Mouse (Mus musculus): ENCODE measurements around the gene Banf1. TPM values are rescaled to one million over a fixed set of nuclear protein-coding genes. Genes with fewer than 3 reads are reported as not detected.
"Not testable (repeated sequence)": the region's sequence is repeated elsewhere in the genome, so short reads cannot be mapped to it uniquely, and the experiment has no call there.

Banf1 gene
- polyA plus RNA-seq, 1 experiment = 337 TPM

- no peak overlapping the region for H3ac ChIP-seq (ENCODE audit: control insufficient read depth, insufficient read length)
- no peak overlapping the region for H3K4me2 ChIP-seq (ENCODE audit: low read depth)
- no peak for TF ChIP-seq TCF3 (IDR thresholded peaks at IDR 0.05; ENCODE audit: insufficient read length, low read depth)
- TF ChIP-seq POLR2A (IDR thresholded peaks at IDR 0.05; ENCODE audit: insufficient read length, low read depth) = no peak
- TF ChIP-seq MYOG (IDR thresholded peaks at IDR 0.05; ENCODE audit: control insufficient read depth in 1 of 3, insufficient read depth in 1 of 3, insufficient read length in 2 of 3, low read depth in 2 of 3) = no peak
- no peak for TF ChIP-seq SRF (IDR thresholded peaks at IDR 0.05; ENCODE audit: control insufficient read depth, insufficient read length, low read depth)
- TF ChIP-seq REST (IDR thresholded peaks at IDR 0.05; ENCODE audit: insufficient read depth, insufficient read length) = no peak
- TF ChIP-seq MAX (IDR thresholded peaks at IDR 0.05; ENCODE audit: low read depth) = no peak
- no peak for TF ChIP-seq POLR2AphosphoS2 (IDR thresholded peaks at IDR 0.05; ENCODE audit: insufficient read length, low read depth)
- no peak for TF ChIP-seq E2F4 (IDR thresholded peaks at IDR 0.05; ENCODE audit: insufficient read depth)
- TF ChIP-seq TCF12 (IDR thresholded peaks at IDR 0.05; ENCODE audit: insufficient read depth, poor library complexity, severe bottlenecking) = no peak
- TF ChIP-seq CEBPB (IDR thresholded peaks at IDR 0.05; ENCODE audit: insufficient read depth, poor library complexity, severe bottlenecking) = no peak
- no peak for TF ChIP-seq MYOD1 (IDR thresholded peaks at IDR 0.05; ENCODE audit: control insufficient read depth in 1 of 3, insufficient read length in 2 of 3, low read depth in 2 of 3)
- no peak for TF ChIP-seq USF1 (IDR thresholded peaks at IDR 0.05; ENCODE audit: low read depth)
- no peaks in the 10 kb centered on the region for H3K27me3 ChIP-seq (ENCODE audit: control insufficient read depth, insufficient read depth, insufficient read length)
- H3K79me2 ChIP-seq (ENCODE audit: control insufficient read depth, insufficient read depth) = no peaks in the 10 kb centered on the region
- H3K36me3 ChIP-seq (ENCODE audit: control insufficient read depth, insufficient read depth) = no peaks in the 10 kb centered on the region
- no peak overlapping the region for H3K4me3 ChIP-seq
Measured at GRCm38 (mm10) chr19:5410641-5411040, 43.7 kb upstream of the Banf1 start.

- no peak overlapping the region for H3K4me3 ChIP-seq
- no peak overlapping the region for H3ac ChIP-seq (ENCODE audit: control insufficient read depth, insufficient read length)
- no peak for TF ChIP-seq E2F4 (IDR thresholded peaks at IDR 0.05; ENCODE audit: insufficient read depth)
- TF ChIP-seq TCF3 (IDR thresholded peaks at IDR 0.05; ENCODE audit: insufficient read length, low read depth) = no peak
- TF ChIP-seq SRF (IDR thresholded peaks at IDR 0.05; ENCODE audit: control insufficient read depth, insufficient read length, low read depth) = no peak
- TF ChIP-seq MYOG (IDR thresholded peaks at IDR 0.05; ENCODE audit: control insufficient read depth in 1 of 3, insufficient read depth in 1 of 3, insufficient read length in 2 of 3, low read depth in 2 of 3) = no peak
- TF ChIP-seq POLR2A (IDR thresholded peaks at IDR 0.05; ENCODE audit: insufficient read length, low read depth) = no peak
- no peak for TF ChIP-seq REST (IDR thresholded peaks at IDR 0.05; ENCODE audit: insufficient read depth, insufficient read length)
- TF ChIP-seq POLR2AphosphoS2 (IDR thresholded peaks at IDR 0.05; ENCODE audit: insufficient read length, low read depth) = no peak
- no peak for TF ChIP-seq USF1 (IDR thresholded peaks at IDR 0.05; ENCODE audit: low read depth)
- TF ChIP-seq TCF12 (IDR thresholded peaks at IDR 0.05; ENCODE audit: insufficient read depth, poor library complexity, severe bottlenecking) = no peak
- no peak for TF ChIP-seq MAX (IDR thresholded peaks at IDR 0.05; ENCODE audit: low read depth)
- no peak for TF ChIP-seq CEBPB (IDR thresholded peaks at IDR 0.05; ENCODE audit: insufficient read depth, poor library complexity, severe bottlenecking)
- TF ChIP-seq MYOD1 (IDR thresholded peaks at IDR 0.05; ENCODE audit: control insufficient read depth in 1 of 3, insufficient read length in 2 of 3, low read depth in 2 of 3) = no peak
Measured at GRCm38 (mm10) chr19:5409068-5409467, 42.1 kb upstream of the Banf1 start.

DNA sequence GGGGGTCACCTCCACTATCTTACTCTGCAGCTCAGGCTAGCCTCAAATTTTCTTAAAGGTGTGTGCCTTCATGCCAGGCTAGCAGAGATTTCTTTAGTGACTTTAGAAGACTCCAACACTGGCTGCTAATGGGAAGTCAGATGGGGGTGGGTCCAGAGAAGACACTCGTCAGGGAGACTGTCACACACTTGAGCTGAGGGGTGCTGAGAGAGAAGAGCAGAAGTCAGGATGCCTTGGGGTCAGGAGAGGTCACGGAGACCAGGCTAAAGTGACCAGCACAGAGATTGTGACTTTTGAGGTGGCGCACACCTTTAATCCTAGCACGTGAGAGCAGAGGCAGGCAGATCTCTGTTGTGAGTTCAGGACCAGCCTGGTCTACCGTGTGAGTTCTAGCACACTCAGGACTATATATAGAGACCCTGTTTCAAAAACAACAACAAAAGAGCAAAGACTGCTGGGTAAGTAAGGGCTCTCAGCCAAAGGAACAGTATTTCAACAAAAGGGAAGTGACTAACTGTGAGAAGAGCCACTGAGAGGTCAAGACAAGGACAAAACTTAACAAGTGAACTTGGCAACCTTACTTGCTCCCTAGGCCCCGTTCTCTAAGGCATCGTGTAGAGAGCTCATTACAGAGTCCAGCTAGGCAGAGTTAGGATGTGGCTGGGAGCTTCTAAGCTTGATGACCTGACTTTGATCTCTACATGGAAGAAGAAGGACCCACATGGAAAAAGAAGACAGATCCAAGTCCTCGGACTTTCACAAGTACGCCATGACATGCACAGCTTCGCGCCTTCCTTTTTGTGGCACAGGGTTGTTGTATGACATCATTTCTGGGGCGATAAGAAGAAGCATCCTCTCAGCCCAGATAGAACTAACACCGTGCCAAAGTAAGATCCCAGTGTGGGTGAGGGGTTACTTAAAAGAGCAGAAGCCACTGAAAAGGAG, 41.4 kb upstream of the Banf1 start:
- TF ChIP-seq REST (IDR thresholded peaks at IDR 0.05; ENCODE audit: insufficient read depth, insufficient read length) (no peak), MYOD1 (IDR thresholded peaks at IDR 0.05; ENCODE audit: control insufficient read depth in 1 of 3, insufficient read length in 2 of 3, low read depth in 2 of 3) (no peak), MYOG (IDR thresholded peaks at IDR 0.05; ENCODE audit: control insufficient read depth in 1 of 3, insufficient read depth in 1 of 3, insufficient read length in 2 of 3, low read depth in 2 of 3) (no peak), SRF (IDR thresholded peaks at IDR 0.05; ENCODE audit: control insufficient read depth, insufficient read length, low read depth) (no peak), TCF3 (IDR thresholded peaks at IDR 0.05; ENCODE audit: insufficient read length, low read depth) (no peak), TCF12 (IDR thresholded peaks at IDR 0.05; ENCODE audit: insufficient read depth, poor library complexity, severe bottlenecking) (no peak), POLR2A (IDR thresholded peaks at IDR 0.05; ENCODE audit: insufficient read length, low read depth) (no peak), POLR2AphosphoS2 (IDR thresholded peaks at IDR 0.05; ENCODE audit: insufficient read length, low read depth) (no peak), CEBPB (IDR thresholded peaks at IDR 0.05; ENCODE audit: insufficient read depth, poor library complexity, severe bottlenecking) (no peak), E2F4 (IDR thresholded peaks at IDR 0.05; ENCODE audit: insufficient read depth) (no peak)
- Histone ChIP-seq H3K36me3 (ENCODE audit: control insufficient read depth, insufficient read depth) (no peaks in the 10 kb centered on the region), H3K4me2 (ENCODE audit: low read depth) (no peak overlapping the region), H3K27me3 (ENCODE audit: control insufficient read depth, insufficient read depth, insufficient read length) (no peaks in the 10 kb centered on the region), H3K4me3 (no peak overlapping the region), H3K79me2 (ENCODE audit: control insufficient read depth, insufficient read depth) (no peaks in the 10 kb centered on the region), H3ac (ENCODE audit: control insufficient read depth, insufficient read length) (no peak overlapping the region)

More at GRCm38 (mm10) chr19:5409068-5409467, 42.1 kb upstream of the Banf1 start:
- Histone ChIP-seq H3K4me2 (ENCODE audit: low read depth) (no peak overlapping the region), H3K79me2 (ENCODE audit: control insufficient read depth, insufficient read depth) (no peaks in the 10 kb centered on the region), H3K36me3 (ENCODE audit: control insufficient read depth, insufficient read depth) (no peaks in the 10 kb centered on the region), H3K27me3 (ENCODE audit: control insufficient read depth, insufficient read depth, insufficient read length) (no peaks in the 10 kb centered on the region)

DNA sequence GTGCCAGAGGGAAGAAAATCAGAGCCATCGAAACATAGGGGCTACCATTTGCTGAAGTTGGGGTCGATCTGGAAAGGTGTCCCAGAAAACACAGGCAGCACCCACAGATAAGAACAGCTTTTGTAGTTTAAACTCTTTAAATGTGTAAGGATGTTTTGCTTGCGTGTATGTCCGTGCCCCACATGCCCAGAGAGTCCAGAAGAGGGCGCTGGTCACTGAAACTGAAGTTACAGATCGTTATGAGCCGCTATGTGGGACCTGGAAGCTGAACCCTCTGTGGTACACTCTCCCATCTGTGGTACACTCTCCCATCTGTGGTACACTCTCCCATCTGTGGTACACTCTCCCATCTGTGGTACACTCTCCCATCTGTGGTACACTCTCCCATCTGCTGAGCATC, 40.2 kb upstream of the Banf1 start:
- H3K4me2 ChIP-seq (ENCODE audit: low read depth) = no peak overlapping the region
- H3ac ChIP-seq (ENCODE audit: control insufficient read depth, insufficient read length) = no peak overlapping the region
- H3K27me3 ChIP-seq (ENCODE audit: control insufficient read depth, insufficient read depth, insufficient read length) = no peaks in the 10 kb centered on the region
- H3K36me3 ChIP-seq (ENCODE audit: control insufficient read depth, insufficient read depth) = no peaks in the 10 kb centered on the region
- H3K79me2 ChIP-seq (ENCODE audit: control insufficient read depth, insufficient read depth) = no peaks in the 10 kb centered on the region
- TF ChIP-seq TCF3 (IDR thresholded peaks at IDR 0.05; ENCODE audit: insufficient read length, low read depth) (no peak), MYOG (IDR thresholded peaks at IDR 0.05; ENCODE audit: control insufficient read depth in 1 of 3, insufficient read depth in 1 of 3, insufficient read length in 2 of 3, low read depth in 2 of 3) (no peak), REST (IDR thresholded peaks at IDR 0.05; ENCODE audit: insufficient read depth, insufficient read length) (no peak)
- no peak overlapping the region for H3K4me3 ChIP-seq

DNA sequence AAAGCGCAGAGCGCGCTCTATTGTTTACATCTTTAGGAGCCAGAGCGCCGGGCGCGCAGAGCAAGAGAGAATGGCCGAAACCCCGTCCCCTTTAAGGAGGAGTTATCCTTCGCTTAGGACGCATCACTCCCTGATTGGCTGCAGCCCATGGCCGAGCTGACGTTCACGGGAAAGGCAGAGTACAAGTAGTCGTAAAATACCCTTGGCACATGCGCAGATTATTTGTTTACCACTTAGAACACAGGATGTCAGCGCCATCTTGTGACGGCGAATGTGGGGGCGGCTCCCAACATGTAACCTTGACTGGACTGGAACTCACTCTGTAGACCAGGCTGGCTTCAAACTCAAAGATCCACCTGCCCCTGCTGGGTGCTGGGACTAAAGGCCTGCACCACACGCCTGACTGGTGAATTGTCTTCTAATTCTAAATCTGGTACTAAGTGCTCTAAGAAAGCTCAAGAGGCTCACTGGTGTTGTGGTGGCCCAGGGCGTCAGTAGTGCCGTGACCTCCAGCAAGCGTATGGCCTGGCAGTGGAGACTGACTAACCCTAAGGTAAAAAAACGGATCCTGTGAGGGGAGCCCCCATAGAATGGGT, 39.7 kb upstream of the Banf1 start:
- H3K4me3 ChIP-seq; H3K36me3 ChIP-seq (ENCODE audit: control insufficient read depth, insufficient read depth); H3K27me3 ChIP-seq (ENCODE audit: control insufficient read depth, insufficient read depth, insufficient read length); H3K79me2 ChIP-seq (ENCODE audit: control insufficient read depth, insufficient read depth); H3ac ChIP-seq (ENCODE audit: control insufficient read depth, insufficient read length); H3K4me2 ChIP-seq (ENCODE audit: low read depth): not testable (repeated sequence)

Data from myocyte (in vitro differentiated cells).